Mouse (Mus musculus): ENCODE data around the gene Eml4.

Gene Eml4

GRCm38 (mm10) chr17:83350379-83351091, at the start of gene Eml4:
Eml4 (plus strand) TSS chr17:83350931.
- peak; percentile 83 for DNase-seq (ENCODE audit: low read depth, low spot score)

GRCm38 (mm10) chr17:83301433-83301832, 49.3 kb upstream of the Eml4 start:
- DNase-seq (ENCODE audit: low read depth, low spot score) = no peak

GRCm38 (mm10) chr17:83304089-83304822, 46.5 kb upstream of the Eml4 start:
- no peak for DNase-seq (ENCODE audit: low read depth, low spot score)

- no peak for DNase-seq (ENCODE audit: low read depth, low spot score)
These were observed 43.6 kb upstream of the Eml4 start for GRCm38 (mm10) chr17:83306964-83307640.

- DNase-seq (ENCODE audit: low read depth, low spot score) = no peak
These were observed 43.0 kb upstream of the Eml4 start for GRCm38 (mm10) chr17:83307641-83308296.

GRCm38 (mm10) chr17:83308451-83308850, 42.3 kb upstream of the Eml4 start:
- DNase-seq (ENCODE audit: low read depth, low spot score) = no peak

GRCm38 (mm10) chr17:83309243-83309642, 41.5 kb upstream of the Eml4 start:
- no peak for DNase-seq (ENCODE audit: low read depth, low spot score)

- DNase-seq (ENCODE audit: low read depth, low spot score) = no peak
These were observed 38.9 kb upstream of the Eml4 start for GRCm38 (mm10) chr17:83311806-83312205.

- no peak for DNase-seq (ENCODE audit: low read depth, low spot score)
These were observed 38.4 kb upstream of the Eml4 start for GRCm38 (mm10) chr17:83312244-83312918.

GRCm38 (mm10) chr17:83313046-83313689, 37.6 kb upstream of the Eml4 start:
- DNase-seq (ENCODE audit: low read depth, low spot score) = no peak

GRCm38 (mm10) chr17:83315476-83315875, 35.3 kb upstream of the Eml4 start:
- DNase-seq (ENCODE audit: low read depth, low spot score) = no peak

GRCm38 (mm10) chr17:83322621-83323335, 28.0 kb upstream of the Eml4 start:
- DNase-seq (ENCODE audit: low read depth, low spot score) = no peak

- DNase-seq (ENCODE audit: low read depth, low spot score) = no peak
These were observed 27.1 kb upstream of the Eml4 start for GRCm38 (mm10) chr17:83323410-83324268.

GRCm38 (mm10) chr17:83324269-83324616, 26.5 kb upstream of the Eml4 start:
- DNase-seq (ENCODE audit: low read depth, low spot score) = no peak

- DNase-seq (ENCODE audit: low read depth, low spot score) = no peak
These were observed 15.5 kb upstream of the Eml4 start for GRCm38 (mm10) chr17:83335183-83335584.

GRCm38 (mm10) chr17:83337051-83337898, 13.5 kb upstream of the Eml4 start:
- DNase-seq (ENCODE audit: low read depth, low spot score) = no peak

GRCm38 (mm10) chr17:83339368-83340085, 11.2 kb upstream of the Eml4 start:
- no peak for DNase-seq (ENCODE audit: low read depth, low spot score)

Measured in embryo, embryonic 11.5 days (tissue).